In genomic region chr11:68347508-68347907, GRCm38 (mm10) we compare ENCODE assay signal across 28 mouse cellular contexts. TPM values are rescaled to one million over a fixed set of nuclear protein-coding genes. Genes with fewer than 3 reads are reported as not detected.
"Had no signal": no experiment of that assay in that cellular context is flagged by ENCODE, and none has a peak within 500 bp of the region (broad histone marks: within the 10 kb centered on the region; RNA-seq: fewer than 3 reads in every experiment).

No protein-coding gene starts in this region.

- H3K27me3 ChIP-seq: heart, embryonic 12.5 days; hindbrain, embryonic 12.5 days; intestine, embryonic 15.5 days; liver, embryonic 13.5 days; liver, embryonic 15.5 days had no signal

- H3K9ac ChIP-seq: heart, embryonic 12.5 days; hindbrain, embryonic 12.5 days; intestine, embryonic 15.5 days; limb, embryonic 12.5 days; liver, embryonic 13.5 days; liver, embryonic 15.5 days; liver, postnatal 0 days had no signal

- H3K4me1 ChIP-seq: liver, embryonic 13.5 days; liver, embryonic 15.5 days had no signal

- H3K27ac ChIP-seq: gastrocnemius, adult 2 months; heart, embryonic 10.5 days; hindbrain, embryonic 10.5 days; hindbrain, embryonic 12.5 days; hindbrain, embryonic 14.5 days; intestine, embryonic 15.5 days; layer of hippocampus, adult 2 months; left cerebral cortex, adult 2 months; limb, embryonic 10.5 days; limb, embryonic 12.5 days; liver, embryonic 13.5 days; liver, embryonic 15.5 days had no signal

- H3K4me3 ChIP-seq: gastrocnemius, adult 2 months; heart, embryonic 10.5 days; heart, embryonic 12.5 days; hindbrain, embryonic 10.5 days; hindbrain, embryonic 12.5 days; intestine, embryonic 15.5 days; layer of hippocampus, adult 2 months; left cerebral cortex, adult 2 months; limb, embryonic 10.5 days; limb, embryonic 12.5 days; liver, embryonic 13.5 days; liver, embryonic 15.5 days had no signal

- H3K36me3 ChIP-seq: heart, embryonic 10.5 days; heart, embryonic 12.5 days; hindbrain, embryonic 12.5 days; intestine, embryonic 15.5 days; limb, embryonic 10.5 days; limb, embryonic 12.5 days; liver, embryonic 13.5 days; liver, embryonic 15.5 days had no signal

- ATAC-seq: hindbrain, embryonic 16.5 days; inflammation-experienced regulatory T-cells, adult 6 months; intestine, embryonic 15.5 days; intestine, postnatal 0 days; liver, postnatal 0 days had no signal

- H3K4me2 ChIP-seq: heart, embryonic 12.5 days; hindbrain, embryonic 12.5 days; hindbrain, embryonic 14.5 days; intestine, embryonic 15.5 days; limb, embryonic 12.5 days; liver, embryonic 11.5 days; liver, embryonic 13.5 days; liver, embryonic 15.5 days had no signal

- H3K9me3 ChIP-seq: heart, embryonic 10.5 days; heart, embryonic 12.5 days; hindbrain, embryonic 12.5 days; intestine, embryonic 15.5 days; limb, embryonic 10.5 days; liver, embryonic 13.5 days; liver, embryonic 15.5 days had no signal

- DNase-seq: gastrocnemius, adult 2 months; gastrocnemius, postnatal 10 days; gastrocnemius, postnatal 25 days; heart, adult 18-20 months; heart, postnatal 10 days; heart, postnatal 4 days; kidney, postnatal 10 days; kidney, postnatal 25 days; kidney, postnatal 4 days; liver; liver, embryonic 13.5 days; liver, postnatal 0 days had no signal

RNA-seq across cellular contexts. Expression of gene Ntn1, which starts 53.1 kb away (rescaled TPM):
- total RNA-seq: granulocyte monocyte progenitor cell, adult 5-6 weeks had no signal
